Mouse (Mus musculus): ENCODE results near the gene Pi16. TPM values are rescaled to one million over a fixed set of nuclear protein-coding genes. Genes with fewer than 3 reads are reported as not detected.
"Not testable (repeated sequence)": the region's sequence is repeated elsewhere in the genome, so short reads cannot be mapped to it uniquely, and the experiment has no call there.

The Pi16 gene
- 151 and 159 TPM in 2 replicates for total RNA-seq (2017)

- not testable (repeated sequence) for ATAC-seq (ENCODE audit: extremely low read depth, insufficient number of reproducible peaks, low FRiP score, poor library complexity, severe bottlenecking)
These were observed at the start of gene Pi16 for GRCm38 (mm10) chr17:29317380-29317779. TSS of gene Pi16 (plus strand) at chr17:29317680.

GRCm38 (mm10) chr17:29267931-29268681 lies 49.4 kb upstream of the Pi16 start:
- no peak for ATAC-seq (ENCODE audit: extremely low read depth, insufficient number of reproducible peaks, low FRiP score, poor library complexity, severe bottlenecking)

- ATAC-seq (ENCODE audit: extremely low read depth, insufficient number of reproducible peaks, low FRiP score, poor library complexity, severe bottlenecking), result peak; percentile 87
These were observed 48.7 kb upstream of the Pi16 start, which contains the start of gene BC004004 for GRCm38 (mm10) chr17:29268682-29269348. TSS of gene BC004004 (plus strand) at chr17:29268788.

- no peak for ATAC-seq (ENCODE audit: extremely low read depth, insufficient number of reproducible peaks, low FRiP score, poor library complexity, severe bottlenecking)
These were observed 48.2 kb upstream of the Pi16 start for GRCm38 (mm10) chr17:29269349-29269706.

DNA sequence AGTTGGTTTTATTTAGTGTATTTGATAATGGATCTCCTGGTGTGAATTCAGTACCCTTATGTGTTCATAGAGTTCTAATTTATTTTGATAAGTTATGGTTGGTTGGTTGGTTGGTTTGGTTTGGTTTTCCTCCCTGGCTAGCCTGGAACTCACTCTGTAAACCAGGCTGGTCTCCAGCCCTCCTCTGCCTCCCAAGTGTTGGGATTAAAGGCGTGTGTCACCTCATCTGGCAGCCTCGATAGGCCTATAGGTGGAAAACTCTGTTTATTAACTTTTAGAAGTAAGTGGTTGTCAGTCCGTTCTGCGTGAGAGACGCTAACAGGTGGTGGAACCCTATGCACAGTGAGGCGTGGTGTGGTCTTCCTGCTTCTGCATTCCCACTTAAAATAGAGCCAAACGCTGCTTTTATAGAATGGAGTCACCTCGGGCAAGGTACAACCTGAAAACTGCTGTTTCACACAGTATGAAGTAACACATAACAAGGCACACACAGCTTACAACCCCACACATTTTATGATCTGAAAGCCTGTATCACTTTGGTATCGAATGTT lies 47.3 kb upstream of the Pi16 start:
- no peak for ATAC-seq (ENCODE audit: extremely low read depth, insufficient number of reproducible peaks, low FRiP score, poor library complexity, severe bottlenecking)

DNA sequence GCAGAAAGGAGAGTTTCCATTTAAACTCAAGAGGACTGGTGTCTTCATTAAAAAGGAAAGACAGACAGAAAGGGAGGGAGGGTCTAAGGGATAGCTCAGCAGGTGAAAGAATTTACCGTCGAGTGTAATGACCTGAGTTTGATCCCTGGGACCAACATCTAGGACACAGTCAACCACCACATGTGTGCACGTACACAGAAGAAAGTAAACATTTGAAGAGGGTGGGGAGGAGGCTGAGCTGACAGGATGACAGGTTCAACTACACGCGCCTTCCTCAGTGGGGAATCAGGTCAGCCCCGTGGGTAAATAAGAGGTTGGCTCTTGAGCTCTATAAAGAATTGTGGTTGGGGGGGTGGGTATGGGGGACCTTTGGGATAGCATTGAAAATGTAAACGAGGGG lies 44.3 kb upstream of the Pi16 start:
- ATAC-seq (ENCODE audit: extremely low read depth, insufficient number of reproducible peaks, low FRiP score, poor library complexity, severe bottlenecking), result no peak

GRCm38 (mm10) chr17:29273889-29274288 lies 43.6 kb upstream of the Pi16 start:
- ATAC-seq (ENCODE audit: extremely low read depth, insufficient number of reproducible peaks, low FRiP score, poor library complexity, severe bottlenecking), result no peak

DNA sequence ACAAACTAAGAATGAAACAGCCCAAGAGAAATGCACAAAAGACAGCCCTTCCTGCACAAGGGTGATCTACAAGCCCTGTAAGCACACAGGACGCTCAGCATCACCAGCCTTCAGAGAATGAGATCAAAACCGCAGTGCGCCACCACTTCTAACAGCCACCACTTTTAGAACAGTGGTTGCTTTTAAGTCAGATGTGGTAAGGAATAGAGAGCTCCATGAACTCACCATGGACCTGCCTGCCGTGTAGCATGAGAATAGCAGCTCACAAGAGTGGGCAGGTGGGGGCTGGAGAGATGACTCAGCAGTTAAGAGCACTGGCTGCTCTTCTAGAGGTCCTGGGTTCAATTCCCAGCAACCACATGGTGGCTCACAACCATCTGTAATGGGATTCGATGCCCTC lies 37.1 kb upstream of the Pi16 start:
- ATAC-seq (ENCODE audit: extremely low read depth, insufficient number of reproducible peaks, low FRiP score, poor library complexity, severe bottlenecking), result 0 out of 2 replicates have a peak, but pooled peaks have one; percentile 26

GRCm38 (mm10) chr17:29281541-29281940 lies 35.9 kb upstream of the Pi16 start:
- no peak for ATAC-seq (ENCODE audit: extremely low read depth, insufficient number of reproducible peaks, low FRiP score, poor library complexity, severe bottlenecking)

GRCm38 (mm10) chr17:29282216-29282952 lies 35.1 kb upstream of the Pi16 start:
- ATAC-seq (ENCODE audit: extremely low read depth, insufficient number of reproducible peaks, low FRiP score, poor library complexity, severe bottlenecking), result no peak

DNA sequence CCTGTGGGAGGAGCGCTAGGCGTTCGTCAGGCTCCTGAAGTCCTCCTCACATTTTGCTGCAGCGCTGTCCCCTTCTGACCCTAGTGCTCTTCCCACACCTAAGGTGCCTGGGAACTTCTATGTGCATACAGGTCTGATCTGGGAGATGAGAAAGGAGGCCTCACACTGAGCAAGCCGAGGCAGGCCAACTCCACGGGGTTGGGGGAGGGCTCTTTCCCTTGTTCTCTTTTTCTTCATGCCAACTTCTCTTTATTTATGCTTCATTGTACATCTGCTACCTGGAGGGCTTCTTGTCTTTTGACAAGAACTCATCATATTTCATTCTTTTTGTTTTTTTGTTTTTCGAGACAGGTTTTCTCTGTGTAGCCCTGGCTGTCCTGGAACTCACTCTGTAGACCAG lies 25.7 kb upstream of the Pi16 start:
- no peak for ATAC-seq (ENCODE audit: extremely low read depth, insufficient number of reproducible peaks, low FRiP score, poor library complexity, severe bottlenecking)

DNA sequence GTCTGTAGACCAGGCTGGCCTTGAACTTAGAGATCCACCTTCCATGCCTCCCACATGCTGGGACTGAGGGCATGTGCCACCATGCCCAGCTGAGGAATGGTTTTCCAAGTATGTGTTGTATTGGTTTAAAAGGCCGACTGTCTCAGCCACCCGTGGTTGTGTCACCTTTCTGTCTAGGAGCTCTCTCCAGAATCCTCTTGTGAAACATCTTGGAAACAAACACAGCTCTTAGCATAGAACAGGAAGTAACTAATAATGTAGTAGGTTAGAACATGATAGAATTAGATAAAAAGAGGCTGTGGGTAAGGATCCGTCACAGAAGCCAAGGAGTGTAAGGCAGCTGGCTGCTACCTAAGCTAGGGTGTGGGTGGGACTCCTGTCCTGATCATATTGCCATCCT lies 24.5 kb upstream of the Pi16 start:
- ATAC-seq (ENCODE audit: extremely low read depth, insufficient number of reproducible peaks, low FRiP score, poor library complexity, severe bottlenecking), result no peak

DNA sequence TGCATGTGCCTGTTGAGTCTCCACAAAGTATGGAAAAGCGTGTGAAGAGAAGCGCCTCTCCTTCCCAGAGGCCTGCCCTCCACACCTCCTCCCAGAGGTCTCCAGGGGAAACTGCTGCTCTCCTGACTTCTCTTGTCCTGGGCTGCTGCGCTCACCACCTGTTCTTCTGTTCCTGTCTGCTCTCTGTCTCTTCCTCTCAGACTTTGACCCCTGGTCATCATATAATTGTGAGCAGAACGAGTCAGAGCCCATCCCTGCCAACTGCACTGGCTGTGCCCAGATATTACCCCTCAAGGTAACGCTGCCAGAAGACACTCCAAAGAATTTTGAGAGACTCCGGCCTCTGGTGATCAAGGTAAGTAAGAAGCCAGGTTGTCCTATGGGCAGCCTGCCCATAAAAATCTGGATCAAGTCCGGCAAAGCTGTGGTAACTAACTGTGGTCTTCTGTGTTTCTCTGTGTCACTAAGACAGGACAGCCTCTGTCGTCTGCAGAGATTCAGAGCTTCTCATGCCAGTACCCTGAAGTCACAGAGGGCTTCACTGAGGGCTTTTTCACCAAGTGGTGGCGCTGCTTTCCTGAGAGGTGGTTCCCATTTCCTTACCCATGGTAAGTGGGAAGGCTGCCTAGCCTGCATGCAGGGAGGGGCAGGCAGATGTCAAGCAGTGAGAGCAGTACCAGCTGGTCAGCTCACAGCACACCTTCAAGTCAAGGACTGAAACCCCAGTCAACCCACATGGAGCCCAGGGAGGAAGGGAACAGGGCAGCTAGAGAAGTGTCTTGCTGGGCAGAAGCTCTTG lies 23.5 kb upstream of the Pi16 start:
- no peak for ATAC-seq (ENCODE audit: extremely low read depth, insufficient number of reproducible peaks, low FRiP score, poor library complexity, severe bottlenecking)

GRCm38 (mm10) chr17:29295835-29296234 lies 21.6 kb upstream of the Pi16 start:
- ATAC-seq (ENCODE audit: extremely low read depth, insufficient number of reproducible peaks, low FRiP score, poor library complexity, severe bottlenecking), result no peak

DNA sequence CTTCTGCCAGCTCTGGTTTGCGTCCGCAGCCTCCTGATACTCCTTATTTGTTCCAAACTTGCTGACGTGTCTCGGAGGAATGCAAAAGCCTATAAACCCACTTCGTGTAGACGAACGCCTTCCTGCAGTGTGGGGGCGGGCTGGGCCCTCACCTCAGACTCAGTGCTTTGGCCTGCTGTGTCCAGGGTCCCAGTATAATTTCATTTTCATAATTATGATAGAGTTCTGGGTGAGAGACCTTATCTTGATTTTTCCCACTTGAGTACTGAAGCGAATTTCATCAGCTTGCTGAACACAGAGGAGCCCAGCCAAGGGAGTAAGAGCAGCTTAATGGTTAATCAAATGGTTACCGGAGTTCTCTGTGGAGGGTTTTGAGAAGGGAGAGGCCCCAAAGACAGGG lies 20.2 kb upstream of the Pi16 start:
- no peak for ATAC-seq (ENCODE audit: extremely low read depth, insufficient number of reproducible peaks, low FRiP score, poor library complexity, severe bottlenecking)

DNA sequence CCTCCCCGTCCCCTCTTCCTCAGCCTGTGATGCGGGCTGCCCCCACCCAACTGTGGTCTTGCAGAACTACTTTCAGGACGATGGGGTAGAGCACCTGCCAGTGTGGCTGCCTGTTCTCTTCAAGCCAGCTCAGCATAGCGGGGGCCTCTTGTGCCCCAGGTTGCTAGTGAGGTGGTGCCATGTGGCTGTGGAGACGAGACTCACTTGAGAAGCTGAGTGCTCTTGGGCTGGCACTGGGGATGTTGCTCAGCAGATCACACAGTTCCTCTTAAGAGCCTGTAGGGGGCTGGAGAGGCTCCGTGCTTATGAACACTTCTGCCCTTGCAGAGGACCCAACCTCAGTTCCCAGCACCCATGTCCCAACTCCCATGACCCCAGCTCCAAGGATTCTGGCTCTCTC lies 19.7 kb upstream of the Pi16 start:
- ATAC-seq (ENCODE audit: extremely low read depth, insufficient number of reproducible peaks, low FRiP score, poor library complexity, severe bottlenecking), result 0 out of 2 replicates have a peak, but pooled peaks have one; percentile 14

- ATAC-seq (ENCODE audit: extremely low read depth, insufficient number of reproducible peaks, low FRiP score, poor library complexity, severe bottlenecking), result no peak
These were observed 18.2 kb upstream of the Pi16 start for GRCm38 (mm10) chr17:29299282-29299681.

DNA sequence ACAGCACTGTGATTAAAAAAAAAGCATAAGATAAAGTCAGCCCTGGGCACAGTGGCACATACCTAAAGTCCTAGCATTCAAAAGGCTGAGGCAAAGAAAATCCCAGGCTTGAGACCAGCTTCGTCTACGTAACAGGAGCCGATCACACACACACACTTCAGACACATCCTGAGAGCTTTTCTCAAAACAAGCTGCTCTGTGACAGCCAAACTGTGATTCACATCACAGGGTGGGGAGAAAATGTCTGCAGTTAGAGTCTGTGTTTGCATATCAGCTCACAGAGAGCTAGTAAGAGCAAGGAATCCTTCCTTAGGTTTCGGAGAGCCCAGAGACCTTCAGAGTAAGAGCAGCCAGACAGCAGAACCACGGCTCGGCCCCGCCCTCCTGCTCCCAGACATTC lies 16.6 kb upstream of the Pi16 start:
- no peak for ATAC-seq (ENCODE audit: extremely low read depth, insufficient number of reproducible peaks, low FRiP score, poor library complexity, severe bottlenecking)

DNA sequence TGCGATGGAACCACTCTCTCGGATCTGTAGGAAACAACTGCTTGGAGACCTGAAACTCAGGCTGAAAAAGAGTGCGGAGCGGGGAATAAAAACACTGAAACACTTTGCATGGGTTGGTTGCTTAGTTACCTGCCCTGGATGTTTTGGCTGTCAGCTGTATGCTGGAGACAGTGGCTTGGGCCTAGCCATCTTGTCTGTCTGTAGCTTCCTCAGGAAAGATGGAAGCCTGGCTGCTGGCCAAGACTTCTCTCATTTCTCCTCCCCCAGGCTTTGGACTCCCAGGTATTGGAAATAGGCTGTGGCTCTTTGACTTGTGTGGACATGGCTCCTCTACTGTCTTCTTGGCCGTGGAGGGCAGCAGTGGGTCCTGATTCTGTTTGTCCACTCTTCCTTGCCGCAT lies 16.1 kb upstream of the Pi16 start:
- no peak for ATAC-seq (ENCODE audit: extremely low read depth, insufficient number of reproducible peaks, low FRiP score, poor library complexity, severe bottlenecking)
